Mouse (Mus musculus): Measurements from ENCODE around the gene Xntrpc.

Xntrpc gene

GRCm38 (mm10) chr7:102082816-102083215 is 17.3 kb downstream of the Xntrpc start, which contains the start of gene Trpc2:
TSS of gene Trpc2 (plus strand) at chr7:102083116.
- no peak for DNase-seq

- DNase-seq: no peak
These were observed 18.7 kb downstream of the Xntrpc start for GRCm38 (mm10) chr7:102084041-102084696.

DNA sequence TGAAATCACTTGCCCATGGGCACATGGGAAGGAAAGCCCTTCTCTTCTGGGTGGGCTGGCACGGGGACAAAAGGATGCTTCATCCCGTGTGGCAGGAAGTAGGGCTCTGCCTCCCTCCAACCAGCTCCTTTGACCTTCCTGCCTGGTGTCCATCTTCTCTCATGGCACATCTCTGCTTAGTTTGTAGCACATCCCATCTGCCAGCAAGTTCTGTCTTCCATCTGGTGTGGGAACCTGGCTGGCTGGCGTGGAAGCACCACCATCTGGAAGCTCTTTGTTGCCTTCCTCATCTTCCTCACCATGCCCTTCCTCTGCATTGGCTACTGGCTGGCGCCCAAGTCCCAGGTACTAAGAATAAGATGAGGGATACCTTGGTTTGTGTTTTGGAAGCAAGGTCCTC is 21.8 kb downstream of the Xntrpc start:
- no peak for DNase-seq

DNA sequence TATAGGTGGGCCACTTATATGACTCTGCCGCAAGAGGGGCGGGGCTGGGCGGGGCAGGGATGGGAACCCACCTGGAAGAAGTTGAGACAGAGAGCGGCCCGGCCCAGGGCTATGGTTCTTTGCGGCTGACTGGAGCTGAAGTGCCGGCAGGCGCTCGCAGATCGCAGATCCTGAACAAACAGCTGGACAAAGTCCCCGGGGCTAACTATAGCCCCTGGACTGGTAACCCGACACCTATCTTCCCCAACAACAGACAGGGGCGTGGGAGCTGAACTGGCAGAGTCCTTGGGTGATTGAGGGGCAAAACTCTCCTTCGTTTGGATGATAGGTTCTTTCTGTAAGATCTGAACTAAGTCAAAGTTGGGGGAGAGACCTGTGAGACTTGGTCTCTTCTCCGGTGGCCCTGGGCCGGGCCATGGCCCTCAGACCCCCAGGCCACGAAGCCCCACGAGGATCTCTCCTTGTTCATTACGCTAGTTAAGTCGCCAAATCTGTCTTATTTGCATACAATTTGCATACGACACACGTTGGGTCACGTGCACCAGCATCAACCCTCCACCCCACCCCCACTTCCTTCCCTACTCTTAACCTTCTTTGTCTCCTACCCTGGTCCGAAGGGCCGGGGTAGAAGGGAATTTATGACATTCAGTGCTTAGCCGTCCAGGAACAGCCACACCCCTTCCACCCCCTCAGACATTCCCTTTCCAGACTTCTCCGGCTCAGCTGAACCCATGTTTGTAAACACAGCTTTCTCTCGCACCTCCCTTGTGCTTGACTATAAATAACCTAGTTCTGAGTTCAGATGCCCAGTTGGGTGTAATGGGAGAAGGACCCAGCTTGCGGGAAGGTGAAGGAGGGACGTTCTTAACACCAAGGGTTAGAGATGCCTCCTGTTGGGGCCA is 34.5 kb downstream of the Xntrpc start:
- DNase-seq: peak; percentile 84

DNA sequence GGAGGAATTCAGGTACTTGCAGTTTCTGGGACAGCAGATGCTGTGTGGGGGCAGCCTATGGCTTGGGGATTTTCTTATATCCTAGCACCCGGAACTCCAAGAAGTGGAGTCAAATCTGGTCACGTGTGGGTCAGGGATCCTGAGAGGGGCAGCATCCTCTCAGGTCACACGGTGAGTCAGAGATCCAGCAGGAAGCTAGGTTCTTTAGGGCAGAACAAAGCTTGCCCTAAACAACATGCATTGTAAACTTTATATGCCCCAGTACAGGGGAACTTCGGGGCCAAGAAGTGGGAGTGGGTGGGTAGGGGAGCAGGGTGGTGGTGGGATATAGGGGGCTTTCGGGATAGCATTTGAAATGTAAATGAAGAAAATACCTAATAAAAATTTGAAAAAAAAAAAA is 35.4 kb downstream of the Xntrpc start:
- DNase-seq: no peak

DNA sequence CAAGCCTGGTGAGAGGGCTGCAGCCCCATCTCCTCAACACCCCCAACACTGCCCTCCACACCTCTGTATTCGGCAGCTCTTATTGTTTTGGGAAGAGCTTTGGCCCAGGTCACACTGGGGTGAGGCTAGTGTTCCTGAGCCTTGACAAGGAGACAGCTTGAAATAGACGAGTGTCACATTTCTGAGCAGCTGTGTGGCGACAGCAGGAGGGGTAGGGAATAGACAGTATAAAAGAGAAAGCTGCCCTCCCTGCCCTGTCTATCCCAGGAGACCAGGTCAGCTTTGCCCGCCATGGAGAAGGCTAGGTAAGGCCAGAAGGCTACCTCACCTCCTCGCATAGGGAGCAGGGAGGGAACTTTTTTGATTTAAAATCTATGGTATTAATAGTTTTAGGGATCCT is 36.0 kb downstream of the Xntrpc start, which contains the start of gene Art1:
Gene Art1 (plus strand): TSS at position 257 of the 400 bp plus-strand sequence.
- DNase-seq: no peak

DNA sequence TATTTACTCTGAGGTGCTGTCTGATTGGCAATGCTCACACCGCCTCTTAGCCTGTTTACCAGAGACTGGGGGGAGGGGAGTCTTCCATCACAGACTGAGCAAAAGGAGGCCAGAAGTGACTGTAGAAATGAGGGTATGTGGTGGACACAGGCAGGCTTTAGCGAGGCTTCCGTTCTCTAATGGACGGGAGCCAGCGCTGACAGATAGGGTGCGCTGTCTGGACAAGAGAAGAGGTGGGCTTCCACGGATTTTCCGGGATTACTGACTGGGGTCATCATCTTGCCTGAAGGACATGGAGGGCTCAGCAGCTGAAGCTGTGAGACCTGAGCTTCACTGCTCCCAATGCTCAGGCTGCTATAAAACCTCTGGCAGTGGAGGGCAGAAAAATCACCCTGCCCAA is 36.7 kb downstream of the Xntrpc start:
- DNase-seq: peak; percentile 22

GRCm38 (mm10) chr7:102102696-102103095 is 37.2 kb downstream of the Xntrpc start:
- no peak for DNase-seq

DNA sequence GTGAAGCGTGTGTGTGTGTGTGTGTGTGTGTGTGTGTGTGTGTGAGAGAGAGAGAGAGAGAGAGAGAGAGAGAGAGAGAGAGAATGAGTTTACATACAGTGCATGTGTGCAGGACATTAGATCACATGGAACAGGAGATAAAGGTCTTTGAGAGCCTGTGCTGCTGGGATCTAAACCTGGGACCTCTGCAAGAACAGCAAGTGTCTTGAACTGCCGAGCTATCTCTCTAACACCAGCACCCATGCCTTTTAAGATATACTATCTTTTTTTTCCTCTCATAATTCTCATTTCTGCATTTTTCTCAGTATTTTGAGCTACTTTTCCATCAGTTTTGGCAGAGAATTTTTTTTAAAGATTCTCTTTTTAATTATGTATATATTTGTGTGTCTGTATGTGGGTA is 38.0 kb downstream of the Xntrpc start:
- no peak for DNase-seq

GRCm38 (mm10) chr7:102104126-102104525 is 38.6 kb downstream of the Xntrpc start:
- DNase-seq: peak; percentile 69

DNA sequence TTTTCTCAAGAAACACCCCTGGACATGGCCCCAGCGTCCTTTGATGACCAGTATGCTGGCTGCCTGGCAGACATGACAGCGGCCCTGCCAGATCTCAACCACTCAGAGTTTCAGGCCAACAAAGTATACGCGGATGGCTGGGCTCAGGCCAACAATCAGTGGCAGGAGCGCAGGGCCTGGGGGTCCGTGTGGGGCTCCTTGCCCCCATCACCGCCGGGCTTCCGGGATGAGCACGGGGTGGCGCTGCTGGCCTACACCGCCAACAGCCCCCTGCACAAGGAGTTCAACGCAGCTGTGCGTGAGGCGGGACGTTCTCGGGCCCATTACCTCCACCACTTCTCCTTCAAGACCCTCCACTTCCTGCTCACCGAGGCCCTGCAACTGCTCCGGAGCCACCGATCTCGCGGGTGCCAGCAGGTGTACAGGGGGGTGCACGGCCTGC is 41.2 kb downstream of the Xntrpc start:
- peak; percentile 42 for DNase-seq

DNA sequence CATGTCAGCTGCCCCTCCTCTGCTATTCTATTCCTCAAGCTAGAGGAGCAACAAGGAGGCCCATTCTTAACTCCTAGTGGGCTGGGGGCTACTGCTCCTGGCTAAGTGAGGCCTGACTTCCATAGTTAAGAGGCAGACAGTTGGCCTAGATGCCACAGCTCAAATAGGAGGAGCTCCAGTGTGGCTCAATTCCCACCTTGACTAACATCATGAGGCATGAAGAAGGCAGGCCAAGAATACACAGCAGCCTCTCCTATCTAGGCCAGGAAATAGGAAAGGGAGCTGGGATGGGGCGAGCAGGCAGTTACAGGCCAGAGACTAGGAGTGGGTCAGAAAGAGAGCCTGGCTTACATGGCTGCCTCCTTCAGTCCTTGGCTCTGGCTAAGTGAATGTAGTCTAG is 42.7 kb downstream of the Xntrpc start:
- DNase-seq: no peak

- DNase-seq: no peak
These were observed 43.7 kb downstream of the Xntrpc start, which contains the start of gene Art5 for GRCm38 (mm10) chr7:102109171-102109570. TSS of gene Art5 (minus strand) at chr7:102109489.

DNA sequence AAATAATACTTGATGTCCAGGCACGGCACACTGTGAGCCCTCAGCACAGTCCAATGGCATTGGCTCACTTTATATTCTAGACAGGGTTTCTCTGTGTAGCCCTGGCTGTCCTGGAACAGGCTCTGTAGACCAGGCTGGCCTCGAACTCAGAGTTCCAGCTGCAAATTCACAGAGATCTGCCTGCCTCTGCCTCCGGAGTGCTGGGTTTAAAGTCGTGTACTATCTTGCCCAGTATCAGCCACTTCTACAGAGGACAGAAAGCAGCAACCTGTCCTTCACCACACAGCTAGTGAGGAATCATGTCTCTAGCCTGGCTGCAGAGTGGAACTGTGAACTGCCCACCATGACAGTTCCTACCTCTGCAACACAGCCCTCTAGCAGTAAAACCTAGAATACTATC is 44.2 kb downstream of the Xntrpc start:
- DNase-seq: no peak

DNA sequence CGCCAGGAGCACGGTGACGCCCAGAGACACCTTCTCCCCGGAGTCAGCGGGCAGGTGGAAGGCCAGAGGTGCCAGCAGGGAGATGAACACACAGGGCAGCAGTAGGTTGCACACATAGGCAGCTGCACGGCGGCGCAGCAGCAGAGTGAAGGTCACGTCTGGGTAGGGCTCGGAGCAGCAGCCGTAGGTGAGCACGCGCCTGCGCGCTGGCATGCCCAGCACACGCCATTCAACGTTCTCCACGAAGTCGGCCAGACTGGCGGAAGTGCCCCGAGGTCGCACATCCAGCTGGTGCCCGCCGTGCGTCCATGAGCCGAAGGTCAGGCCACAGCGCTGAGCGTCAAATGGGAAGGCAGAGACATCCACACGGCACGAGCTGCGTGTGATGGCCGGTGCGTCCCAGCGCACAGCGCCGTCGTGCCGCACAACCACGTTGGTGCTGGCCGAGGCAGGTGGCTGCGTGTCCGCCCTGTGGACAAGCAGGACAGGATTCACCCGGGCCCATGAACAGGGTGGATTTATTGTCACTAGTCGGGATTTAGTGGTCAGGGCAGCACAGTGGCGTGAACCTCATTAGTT is 47.7 kb downstream of the Xntrpc start:
- no peak for DNase-seq

GRCm38 (mm10) chr7:102116579-102117331 is 51.2 kb downstream of the Xntrpc start, which contains the start of gene Chrna10:
TSS of gene Chrna10 (minus strand) at chr7:102116828.
- no peak for DNase-seq

DNA sequence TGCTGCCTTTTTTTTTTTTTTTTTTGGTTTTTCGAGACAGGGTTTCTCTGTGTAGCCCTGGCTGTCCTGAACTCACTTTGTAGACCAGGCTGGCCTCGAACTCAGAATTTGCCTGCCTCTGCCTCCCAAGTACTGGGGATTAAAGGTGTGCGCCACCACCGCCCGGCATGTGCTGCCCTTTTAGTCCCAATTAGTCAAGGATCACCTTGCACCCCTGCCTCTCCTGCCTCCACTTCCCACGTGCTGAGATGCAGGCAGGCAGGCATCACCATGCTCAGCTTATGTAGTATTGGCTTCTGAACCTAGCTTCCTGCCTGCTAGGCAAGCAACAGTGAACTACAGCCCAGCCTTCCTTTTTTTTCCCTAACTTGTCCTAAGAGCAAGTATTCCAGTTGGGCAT is 51.9 kb downstream of the Xntrpc start:
- no peak for DNase-seq

DNA sequence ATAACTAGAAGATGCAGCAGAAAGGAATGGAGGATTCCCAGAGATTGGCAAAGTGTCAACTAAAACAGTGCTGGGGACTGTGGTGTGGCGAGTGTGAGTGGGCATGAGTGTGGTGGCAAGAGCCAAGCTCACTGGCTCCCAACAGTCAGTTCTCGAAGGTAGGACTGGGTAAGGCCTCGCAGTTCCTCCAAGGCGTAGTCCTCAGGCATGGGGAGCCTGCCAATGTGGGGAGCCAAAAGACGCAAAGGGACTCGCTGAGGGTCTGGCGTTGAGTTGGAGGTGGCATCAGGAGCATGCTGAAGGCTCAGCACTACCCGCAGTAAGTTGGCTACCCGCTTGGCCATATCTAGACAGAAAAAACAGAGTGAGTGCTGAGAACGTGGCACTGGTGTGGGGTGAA is 54.8 kb downstream of the Xntrpc start:
- no peak for DNase-seq

DNA sequence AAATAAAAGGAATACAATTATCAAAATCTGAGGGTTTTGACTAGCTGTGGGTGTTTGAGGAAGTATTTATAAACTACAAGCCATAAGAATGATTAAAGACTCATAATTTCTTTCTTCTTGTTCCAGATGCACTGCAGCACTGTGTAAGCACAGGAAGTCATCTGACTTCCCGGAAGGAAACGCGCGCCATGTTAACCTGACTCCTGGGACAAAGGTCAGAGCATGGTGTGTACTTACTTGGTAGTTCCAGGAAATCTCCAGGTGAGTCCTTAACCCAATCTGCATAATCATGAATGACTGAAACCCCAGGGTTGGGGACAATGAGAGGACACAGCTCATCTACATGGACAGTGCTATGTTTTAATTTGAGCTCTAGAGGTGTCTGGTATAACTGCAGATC is 66.9 kb downstream of the Xntrpc start:
- peak; percentile 49 for DNase-seq

DNA sequence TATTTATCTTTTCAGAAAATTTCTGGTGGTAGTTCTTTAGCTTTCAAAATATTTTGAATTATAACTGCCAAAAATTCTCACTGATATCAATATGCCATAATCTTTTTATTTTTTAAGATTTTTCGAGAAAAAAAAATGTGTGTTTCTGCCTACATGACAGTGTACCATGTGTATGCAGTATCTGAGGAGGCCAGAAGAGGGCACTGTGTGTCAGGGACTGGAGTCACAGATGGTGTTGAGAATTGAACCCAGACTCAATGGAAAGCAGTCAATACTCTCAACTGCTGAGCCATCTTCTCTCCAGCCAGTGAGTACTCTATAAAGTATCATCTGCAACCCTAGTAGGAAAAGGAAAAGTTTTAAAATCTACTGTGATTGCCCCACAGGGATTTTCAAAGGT is 72.0 kb downstream of the Xntrpc start:
- peak; percentile 49 for DNase-seq

GRCm38 (mm10) chr7:102137898-102138297 is 72.4 kb downstream of the Xntrpc start:
- DNase-seq: no peak
